10 mouse cellular contexts compared by ENCODE assay signal in the genomic region with DNA sequence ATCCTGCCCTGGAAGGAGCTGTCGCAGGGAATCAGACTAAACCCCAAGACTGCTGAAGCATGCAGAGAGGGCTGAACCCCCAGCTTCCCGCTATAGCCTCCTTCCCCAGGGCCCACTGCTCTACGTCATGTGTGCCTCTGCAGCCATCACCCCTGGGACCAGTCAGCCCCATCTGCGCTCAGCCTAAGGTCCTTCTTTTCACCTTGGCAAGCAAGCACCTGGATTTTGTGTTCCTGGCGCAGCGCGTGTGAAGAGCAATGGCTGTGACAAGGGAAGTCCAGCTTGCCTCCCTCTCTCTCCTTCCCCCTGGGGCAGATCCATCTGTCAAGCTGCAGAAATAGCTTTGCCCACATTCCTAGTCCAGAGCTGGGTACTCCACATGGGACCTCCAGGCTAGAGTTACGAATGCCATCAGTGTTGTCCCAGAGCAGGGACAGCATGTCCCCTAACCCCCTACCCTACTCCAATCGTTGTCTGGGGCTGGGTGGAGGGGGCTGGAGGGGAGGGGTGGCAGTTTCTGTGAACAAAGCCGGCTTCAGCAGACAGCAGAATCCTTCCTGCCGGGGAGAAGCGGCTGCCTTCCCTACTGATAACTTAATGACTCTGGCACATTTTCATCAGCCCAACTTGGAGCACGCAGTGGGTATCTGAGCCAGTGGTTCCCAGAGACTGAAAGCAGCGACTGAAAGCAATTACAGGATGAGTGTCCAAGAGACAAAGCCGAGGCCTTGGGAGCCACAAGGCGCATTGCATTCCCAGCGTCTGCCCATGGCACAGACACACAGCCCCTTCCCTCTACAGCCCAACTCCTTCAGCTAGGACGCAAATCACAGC.
DNase-seq lines count a peak whose midpoint lies in the region; ATAC-seq lines count a peak whose summit lies in the region.
"Had no signal": no experiment of that assay in that cellular context is flagged by ENCODE, and none has a peak within 500 bp of the region (broad histone marks: within the 10 kb centered on the region; RNA-seq: fewer than 3 reads in every experiment).

No protein-coding gene starts in this region.

- no peaks in the 10 kb centered on the region for H3K9me3 ChIP-seq in embryonic facial prominence, embryonic 11.5 days (replicated peaks; ENCODE audit: control insufficient read depth, low read length)
- H3K9me3 ChIP-seq in heart, embryonic 12.5 days (replicated peaks): 0 out of 2 replicates have a peak, but pooled peaks cover 1% of the 10 kb centered on the region
- H3K9me3 ChIP-seq: liver, embryonic 15.5 days had no signal

- no peak overlapping the region for H3K27ac ChIP-seq in embryonic facial prominence, embryonic 11.5 days (replicated peaks; ENCODE audit: low read depth, low read length)
- peak overlapping the region; percentile 70 for H3K27ac ChIP-seq in heart, embryonic 12.5 days (ENCODE audit: poor library complexity, severe bottlenecking)
- H3K27ac ChIP-seq: liver, embryonic 15.5 days had no signal

- H3K4me1 ChIP-seq in embryonic facial prominence, embryonic 11.5 days (ENCODE audit: control insufficient read depth, insufficient read depth, low read length): peaks cover 3% of the 10 kb centered on the region
- H3K4me1 ChIP-seq in heart, embryonic 12.5 days (replicated peaks): peaks cover 27% of the 10 kb centered on the region
- H3K4me1 ChIP-seq: liver, embryonic 15.5 days had no signal

- ATAC-seq in embryonic facial prominence, embryonic 11.5 days (replicated peaks; ENCODE audit: insufficient number of reproducible peaks, low FRiP score, low TSS enrichment, low read depth): peak; percentile 63
- ATAC-seq in heart, embryonic 12.5 days (ENCODE audit: insufficient number of reproducible peaks, low FRiP score): no peak; the same call in 1 of the 2 replicates
- ATAC-seq in megakaryocyte, adult 5-6 weeks (ENCODE audit: poor library complexity, severe bottlenecking): no peak

- H3K27me3 ChIP-seq in embryonic facial prominence, embryonic 11.5 days (ENCODE audit: control insufficient read depth, insufficient read depth, low read length): no peaks in the 10 kb centered on the region
- H3K27me3 ChIP-seq in heart, embryonic 12.5 days (replicated peaks): no peaks in the 10 kb centered on the region
- H3K27me3 ChIP-seq: CH12.LX; liver, embryonic 15.5 days had no signal

- intact Hi-C loops in left cerebral cortex, postnatal 36 days (cut with DNase I): no loop called here

- peak; percentile 12 for DNase-seq in kidney, postnatal 14 days
- no peak for DNase-seq in kidney, adult 11 months
- peak; percentile 25 for DNase-seq in embryonic facial prominence, embryonic 11.5 days (ENCODE audit: low spot score)
- DNase-seq in left cerebral cortex, postnatal 36 days (ENCODE audit: low spot score in 2 of 2): peak; percentile 20 to 27
- DNase-seq in right cerebral cortex, postnatal 10 days (ENCODE audit: low spot score in 2 of 2): peak; percentile 64 to 74
- no peak for DNase-seq in spleen, postnatal 36 days (ENCODE audit: low spot score in 2 of 2)

- peak overlapping the region; percentile 23; the same call in 1 of the 2 replicates for H3K4me2 ChIP-seq in embryonic facial prominence, embryonic 11.5 days (ENCODE audit: low read depth, low read length)
- H3K4me2 ChIP-seq in heart, embryonic 12.5 days: peak overlapping the region; percentile 41
- H3K4me2 ChIP-seq: liver, embryonic 15.5 days had no signal

- H3K36me3 ChIP-seq in embryonic facial prominence, embryonic 11.5 days (replicated peaks; ENCODE audit: control insufficient read depth, insufficient read depth, low read depth, low read length): no peaks in the 10 kb centered on the region
- peaks cover 7% of the 10 kb centered on the region; the same call in 1 of the 2 replicates for H3K36me3 ChIP-seq in heart, embryonic 12.5 days
- H3K36me3 ChIP-seq: liver, embryonic 15.5 days had no signal

- H3K9ac ChIP-seq in embryonic facial prominence, embryonic 11.5 days (replicated peaks; ENCODE audit: low read length): peak overlapping the region; percentile 32; the same call in 1 of the 2 replicates
- peak overlapping the region; percentile 46; the same call in 1 of the 2 replicates for H3K9ac ChIP-seq in heart, embryonic 12.5 days
- H3K9ac ChIP-seq: liver, embryonic 15.5 days had no signal

- 19% methylated on average over 18 of the region's 18 CpGs for WGBS in embryonic facial prominence, embryonic 11.5 days
- WGBS in heart, embryonic 12.5 days: 28% methylated on average over 18 of the region's 18 CpGs

- H3K4me3 ChIP-seq in embryonic facial prominence, embryonic 11.5 days (ENCODE audit: low read depth, low read length): no peak overlapping the region
- no peak overlapping the region for H3K4me3 ChIP-seq in heart, embryonic 12.5 days
- H3K4me3 ChIP-seq: liver, embryonic 15.5 days had no signal

Comparison
In these comparisons a context has a peak if more than half of its experiments do, and no peak if none do; other contexts are left out.
1. DNase-seq: peak in kidney, postnatal 14 days (single experiment), embryonic facial prominence, embryonic 11.5 days (single experiment), left cerebral cortex, postnatal 36 days (2 of 2) and right cerebral cortex, postnatal 10 days (2 of 2); none in kidney, adult 11 months (single experiment) and spleen, postnatal 36 days (0 of 2).